Mouse (Mus musculus): ENCODE data around the gene Spata31d1a. TPM values are rescaled to one million over a fixed set of nuclear protein-coding genes. Genes with fewer than 3 reads are reported as not detected.

Gene Spata31d1a
- polyA plus RNA-seq, 2 experiments = 0.01 to 0.06 TPM

GRCm38 (mm10) chr13:59676316-59677229 is 33.6 kb downstream of the Spata31d1a start:
- DNase-seq (ENCODE audit: low spot score) = no peak
- no peaks in the 10 kb centered on the region for H3K36me3 ChIP-seq (ENCODE audit: control insufficient read depth, insufficient read depth, low read length)
- no peak overlapping the region for H3K9ac ChIP-seq (ENCODE audit: low read depth, low read length, severe bottlenecking)
- H3K27ac ChIP-seq (replicated peaks; ENCODE audit: low read depth, low read length) = no peak overlapping the region
- TF ChIP-seq POLR2A (IDR thresholded peaks at IDR 0.05; ENCODE audit: borderline replicate concordance, extremely low read depth, insufficient read depth, insufficient read length) = no peak
- H3K4me2 ChIP-seq (replicated peaks; ENCODE audit: low read depth, low read length, severe bottlenecking) = 0 out of 2 replicates have a peak overlapping the region, but pooled peaks have one; percentile 51
- H3K9me3 ChIP-seq (ENCODE audit: control insufficient read depth, low read length) = no peaks in the 10 kb centered on the region
- no peak overlapping the region for H3K4me3 ChIP-seq (replicated peaks; ENCODE audit: low read length)
- H3K4me1 ChIP-seq (ENCODE audit: control insufficient read depth, insufficient read depth, low read length) = peaks cover 10% of the 10 kb centered on the region
- no peaks in the 10 kb centered on the region for H3K27me3 ChIP-seq (ENCODE audit: control insufficient read depth, insufficient read depth, low read length)
- 69% methylated on average over 12 of the region's 12 CpGs for WGBS
- ATAC-seq (ENCODE audit: low FRiP score, low read depth) = no peak

- Histone ChIP-seq H3K27ac (replicated peaks; ENCODE audit: low read depth, low read length) (peak within 1 kb of the TSS; percentile 78), H3K9me3 (ENCODE audit: control insufficient read depth, low read length) (no peaks in the 10 kb centered on the region), H3K27me3 (ENCODE audit: control insufficient read depth, insufficient read depth, low read length) (no peaks in the 10 kb centered on the region), H3K4me3 (replicated peaks; ENCODE audit: low read length) (peak within 1 kb of the TSS; percentile 66), H3K9ac (ENCODE audit: low read depth, low read length, severe bottlenecking) (peak within 1 kb of the TSS; percentile 76), H3K36me3 (ENCODE audit: control insufficient read depth, insufficient read depth, low read length) (no peaks in the 10 kb centered on the region), H3K4me1 (ENCODE audit: control insufficient read depth, insufficient read depth, low read length) (peaks cover 10% of the 10 kb centered on the region), H3K4me2 (replicated peaks; ENCODE audit: low read depth, low read length, severe bottlenecking) (peak within 1 kb of the TSS; percentile 51)
- under 1% methylated on average over 35 of the region's 61 CpGs for WGBS
- 0 out of 2 replicates have a peak, but pooled peaks have one; percentile 28 for TF ChIP-seq POLR2A (IDR thresholded peaks at IDR 0.05; ENCODE audit: borderline replicate concordance, extremely low read depth, insufficient read depth, insufficient read length)
- ATAC-seq (ENCODE audit: low FRiP score, low read depth) (peak; percentile 86), DNase-seq (ENCODE audit: low spot score) (peak; percentile 40)
These were observed 34.7 kb downstream of the Spata31d1a start, which contains the start of gene Golm1 for GRCm38 (mm10) chr13:59675151-59676011. Gene Golm1, minus strand, starts transcription at chr13:59675811.

GRCm38 (mm10) chr13:59674761-59675150 is 35.4 kb downstream of the Spata31d1a start:
- H3K4me3 ChIP-seq (replicated peaks; ENCODE audit: low read length) = peak overlapping the region; percentile 66
- DNase-seq (ENCODE audit: low spot score) (peak; percentile 31), ATAC-seq (ENCODE audit: low FRiP score, low read depth) (no peak)
- H3K36me3 ChIP-seq (ENCODE audit: control insufficient read depth, insufficient read depth, low read length) = no peaks in the 10 kb centered on the region
- H3K4me1 ChIP-seq (ENCODE audit: control insufficient read depth, insufficient read depth, low read length) = peaks cover 10% of the 10 kb centered on the region
- H3K27me3 ChIP-seq (ENCODE audit: control insufficient read depth, insufficient read depth, low read length) = no peaks in the 10 kb centered on the region
- peak overlapping the region; percentile 76 for H3K9ac ChIP-seq (ENCODE audit: low read depth, low read length, severe bottlenecking)
- 1% methylated on average over 13 of the region's 13 CpGs for WGBS
- H3K4me2 ChIP-seq (replicated peaks; ENCODE audit: low read depth, low read length, severe bottlenecking) = peak overlapping the region; percentile 51
- no peak for TF ChIP-seq POLR2A (IDR thresholded peaks at IDR 0.05; ENCODE audit: borderline replicate concordance, extremely low read depth, insufficient read depth, insufficient read length)
- H3K9me3 ChIP-seq (ENCODE audit: control insufficient read depth, low read length) = no peaks in the 10 kb centered on the region
- peak overlapping the region; percentile 78; the same call in 1 of the 2 replicates for H3K27ac ChIP-seq (replicated peaks; ENCODE audit: low read depth, low read length)

- H3K9me3 ChIP-seq (ENCODE audit: control insufficient read depth, low read length) = no peaks in the 10 kb centered on the region
- H3K36me3 ChIP-seq (ENCODE audit: control insufficient read depth, insufficient read depth, low read length) = no peaks in the 10 kb centered on the region
- H3K27me3 ChIP-seq (ENCODE audit: control insufficient read depth, insufficient read depth, low read length) = no peaks in the 10 kb centered on the region
- WGBS = 18% methylated on average over 3 of the region's 3 CpGs
- TF ChIP-seq POLR2A (IDR thresholded peaks at IDR 0.05; ENCODE audit: borderline replicate concordance, extremely low read depth, insufficient read depth, insufficient read length) = no peak
- no peak overlapping the region for H3K27ac ChIP-seq (replicated peaks; ENCODE audit: low read depth, low read length)
- peak overlapping the region; percentile 51 for H3K4me2 ChIP-seq (replicated peaks; ENCODE audit: low read depth, low read length, severe bottlenecking)
- peaks cover 10% of the 10 kb centered on the region for H3K4me1 ChIP-seq (ENCODE audit: control insufficient read depth, insufficient read depth, low read length)
- H3K9ac ChIP-seq (ENCODE audit: low read depth, low read length, severe bottlenecking) = no peak overlapping the region
- ATAC-seq (ENCODE audit: low FRiP score, low read depth) = no peak
- peak overlapping the region; percentile 66 for H3K4me3 ChIP-seq (replicated peaks; ENCODE audit: low read length)
- no peak for DNase-seq (ENCODE audit: low spot score)
These were observed 35.9 kb downstream of the Spata31d1a start for GRCm38 (mm10) chr13:59674215-59674614.

GRCm38 (mm10) chr13:59673597-59673996 is 36.5 kb downstream of the Spata31d1a start:
- Histone ChIP-seq H3K9ac (ENCODE audit: low read depth, low read length, severe bottlenecking) (no peak overlapping the region), H3K9me3 (ENCODE audit: control insufficient read depth, low read length) (no peaks in the 10 kb centered on the region), H3K36me3 (ENCODE audit: control insufficient read depth, insufficient read depth, low read length) (no peaks in the 10 kb centered on the region), H3K27me3 (ENCODE audit: control insufficient read depth, insufficient read depth, low read length) (no peaks in the 10 kb centered on the region), H3K4me1 (ENCODE audit: control insufficient read depth, insufficient read depth, low read length) (peaks cover 15% of the 10 kb centered on the region), H3K4me2 (replicated peaks; ENCODE audit: low read depth, low read length, severe bottlenecking) (no peak overlapping the region; the same call in 1 of the 2 replicates), H3K4me3 (replicated peaks; ENCODE audit: low read length) (no peak overlapping the region), H3K27ac (replicated peaks; ENCODE audit: low read depth, low read length) (no peak overlapping the region)
- TF ChIP-seq POLR2A (IDR thresholded peaks at IDR 0.05; ENCODE audit: borderline replicate concordance, extremely low read depth, insufficient read depth, insufficient read length) = no peak
- DNase-seq (ENCODE audit: low spot score) = no peak
- WGBS = 50% methylated on average over 7 of the region's 7 CpGs
- ATAC-seq (ENCODE audit: low FRiP score, low read depth) = no peak
